Mouse (Mus musculus) G1E (cell line): Measurements from ENCODE around the gene H2-Aa. TPM values are rescaled to one million over a fixed set of nuclear protein-coding genes. Genes with fewer than 3 reads are reported as not detected.
"Not testable (repeated sequence)": the region's sequence is repeated elsewhere in the genome, so short reads cannot be mapped to it uniquely, and the experiment has no call there.

Experiments
- ATAC-seq: 2 replicates; pipeline ENCODE4 v1.8.0; 2016; ENCODE audit warnings: mild to moderate bottlenecking; ENCODE audit not compliant: insufficient number of reproducible peaks, poor library complexity, low FRiP score, severe bottlenecking; ENCODE audit errors: extremely low read depth
- DNase-seq: peaks from one replicate; pipeline ENCODE4 v3.0.0; 2012; ENCODE audit warnings: low spot score
- H3K27me3 ChIP-seq: 2 replicates; pipeline ENCODE4 v1.6.1; 2012; ENCODE audit warnings: mild to moderate bottlenecking, low read length, inconsistent platforms; ENCODE audit not compliant: insufficient read depth
- H3K36me3 ChIP-seq: replicated peaks from 2 replicates; pipeline ENCODE3; 2012; ENCODE audit warnings: mild to moderate bottlenecking, inconsistent platforms
- H3K4me1 ChIP-seq: 2 replicates; pipeline ENCODE4 v1.6.1; 2012; ENCODE audit warnings: low read depth, low read length, inconsistent platforms, mixed read lengths; ENCODE audit not compliant: insufficient read depth
- H3K4me3 ChIP-seq: 2 replicates; pipeline ENCODE4 v1.5.1; 2012; ENCODE audit warnings: low read depth, mild to moderate bottlenecking, inconsistent platforms, low read length, moderate library complexity, mixed read lengths
- H3K9me3 ChIP-seq: replicated peaks from 2 replicates; pipeline ENCODE4 v1.6.1; 2012; ENCODE audit warnings: inconsistent platforms
- CTCF ChIP-seq: IDR thresholded peaks from 2 replicates; pipeline ENCODE4 v1.5.1; 2012; ENCODE audit warnings: low read depth, low read length, inconsistent platforms, mixed read lengths
- GATA1 ChIP-seq: IDR thresholded peaks from 2 replicates; pipeline ENCODE4 v1.6.1; 2012; ENCODE audit warnings: borderline replicate concordance, low read length, inconsistent platforms, mixed read lengths
- GATA2 ChIP-seq: IDR thresholded peaks from 2 replicates; pipeline ENCODE4 v1.6.1; 2012; ENCODE audit warnings: low read depth, low read length, inconsistent platforms, borderline replicate concordance
- POLR2AphosphoS5 ChIP-seq: IDR thresholded peaks from 2 replicates; pipeline ENCODE4 v1.6.1; 2012; ENCODE audit warnings: low read depth, low read length, inconsistent platforms; ENCODE audit not compliant: insufficient replicate concordance
- TAL1 ChIP-seq: conservative IDR thresholded peaks from 2 replicates; pipeline ENCODE4 v1.6.1; 2012; ENCODE audit warnings: low read depth, low read length, inconsistent platforms, mixed read lengths
- polyA plus RNA-seq: library from polyadenylated mRNA; stranded (reverse); fragments of >175 nt; gene quantifications from 2 replicates; pipeline ENCODE4 v1.2.3, GENCODE M21; 2012
- total RNA-seq, 2 experiments: library from RNA; stranded (forward) in 1 of 2; stranded (reverse) in 1 of 2; fragments of 200-1000 nt in 1 of 2; fragments of >200 nt in 1 of 2; fragmentation: Nextera tagmentation in 1 of 2; gene quantifications; 2 replicates each; pipeline ENCODE4 v1.2.3; 2014 to 2017

H2-Aa gene
- total and polyA plus RNA-seq, 3 experiments: not detected

- H3K27me3 ChIP-seq: peaks cover 11% of the 10 kb centered on the region
- TF ChIP-seq CTCF (no peak), GATA1 (no peak), POLR2AphosphoS5 (no peak), GATA2 (no peak), TAL1 (no peak)
- no peak overlapping the region for H3K4me3 ChIP-seq
- H3K36me3 ChIP-seq: no peaks in the 10 kb centered on the region
- no peak for DNase-seq
- H3K4me1 ChIP-seq: no peaks in the 10 kb centered on the region
- no peak for ATAC-seq
- no peaks in the 10 kb centered on the region for H3K9me3 ChIP-seq
These were observed 27.9 kb upstream of the H2-Aa start for GRCm38 (mm10) chr17:34315512-34315911.

GRCm38 (mm10) chr17:34314286-34314685, 26.7 kb upstream of the H2-Aa start:
- H3K36me3 ChIP-seq: no peaks in the 10 kb centered on the region
- no peaks in the 10 kb centered on the region for H3K4me1 ChIP-seq
- ATAC-seq: no peak
- no peak overlapping the region for H3K4me3 ChIP-seq
- H3K27me3 ChIP-seq: peaks cover 16% of the 10 kb centered on the region
- H3K9me3 ChIP-seq: no peaks in the 10 kb centered on the region
- TF ChIP-seq POLR2AphosphoS5: no peak
- no peak for TF ChIP-seq CTCF
- no peak for TF ChIP-seq TAL1
- no peak for TF ChIP-seq GATA1
- no peak for TF ChIP-seq GATA2
- no peak for DNase-seq

GRCm38 (mm10) chr17:34313393-34313792, 25.8 kb upstream of the H2-Aa start:
- peak; percentile 23 for DNase-seq
- no peaks in the 10 kb centered on the region for H3K4me1 ChIP-seq

DNA sequence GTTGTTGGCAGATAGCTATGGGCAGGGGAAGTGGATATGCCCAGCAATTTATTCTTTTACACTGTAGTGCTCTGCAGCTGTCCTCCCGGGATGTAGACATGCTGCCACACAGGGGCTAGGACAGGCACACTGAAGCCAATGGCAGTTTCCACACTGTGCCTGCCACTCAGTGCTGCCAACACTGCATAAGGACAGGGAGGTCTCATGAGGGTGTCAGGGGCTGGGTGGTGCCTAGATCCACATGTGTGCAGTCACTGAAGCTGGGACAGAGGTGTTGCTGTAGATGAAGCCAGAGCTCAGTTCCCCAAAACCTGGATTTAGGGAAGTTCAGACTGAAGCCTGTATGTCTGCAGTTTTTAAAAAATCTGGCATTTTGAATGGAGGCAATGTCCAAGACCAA, 24.6 kb upstream of the H2-Aa start:
- Histone ChIP-seq H3K36me3 (no peaks in the 10 kb centered on the region), H3K4me3 (no peak overlapping the region), H3K27me3 (peaks cover 16% of the 10 kb centered on the region), H3K9me3 (no peaks in the 10 kb centered on the region), H3K4me1 (no peaks in the 10 kb centered on the region)
- TF ChIP-seq POLR2AphosphoS5: no peak
- ATAC-seq: no peak
- no peak for DNase-seq

More at GRCm38 (mm10) chr17:34313393-34313792, 25.8 kb upstream of the H2-Aa start:
- Histone ChIP-seq H3K36me3 (no peaks in the 10 kb centered on the region), H3K4me3 (no peak overlapping the region), H3K9me3 (no peaks in the 10 kb centered on the region), H3K27me3 (peaks cover 16% of the 10 kb centered on the region)
- TF ChIP-seq GATA2 (no peak), CTCF (peak; percentile 59)
- no peak for ATAC-seq

- not testable (repeated sequence) for DNase-seq, H3K4me3 ChIP-seq, H3K36me3 ChIP-seq, ATAC-seq, H3K4me1 ChIP-seq, H3K9me3 ChIP-seq
- peaks cover 12% of the 10 kb centered on the region for H3K27me3 ChIP-seq
These were observed 22.9 kb upstream of the H2-Aa start for GRCm38 (mm10) chr17:34310526-34310925.

DNA sequence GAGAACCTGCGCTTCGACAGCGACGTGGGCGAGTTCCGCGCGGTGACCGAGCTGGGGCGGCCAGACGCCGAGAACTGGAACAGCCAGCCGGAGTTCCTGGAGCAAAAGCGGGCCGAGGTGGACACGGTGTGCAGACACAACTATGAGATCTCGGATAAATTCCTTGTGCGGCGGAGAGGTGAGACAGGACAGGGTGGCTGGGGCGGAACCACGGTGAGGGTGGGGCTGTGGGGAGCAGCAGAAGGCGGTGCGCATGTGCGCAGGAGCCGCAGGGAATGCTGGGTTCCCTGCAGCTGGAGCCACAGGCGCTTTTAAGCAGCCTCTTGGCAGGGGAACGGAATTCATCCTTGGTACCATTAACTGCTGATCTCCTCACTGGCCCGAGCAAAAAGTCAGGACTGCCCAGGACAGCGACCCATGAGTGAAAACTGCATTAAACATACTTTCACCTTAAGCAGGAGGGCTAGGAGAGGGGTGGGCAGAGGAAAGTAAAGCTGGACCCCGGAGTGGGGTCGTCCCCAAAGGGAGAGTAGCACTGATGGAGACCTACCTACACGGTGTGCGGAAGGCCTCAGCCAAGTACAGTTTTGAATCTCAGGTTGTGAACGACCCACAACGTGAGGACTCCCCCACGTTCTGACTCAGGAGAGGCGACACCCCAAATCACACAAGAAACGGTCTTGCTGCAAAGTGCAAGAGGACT, 22.2 kb upstream of the H2-Aa start:
- Histone ChIP-seq H3K27me3 (peaks cover 8% of the 10 kb centered on the region; the same call in 1 of the 2 replicates), H3K4me3 (no peak overlapping the region), H3K4me1 (no peaks in the 10 kb centered on the region), H3K9me3 (no peaks in the 10 kb centered on the region), H3K36me3 (no peaks in the 10 kb centered on the region)
- no peak for ATAC-seq
- no peak for TF ChIP-seq GATA1
- TF ChIP-seq POLR2AphosphoS5: no peak
- TF ChIP-seq CTCF: no peak
- TF ChIP-seq GATA2: no peak
- TF ChIP-seq TAL1: no peak
- no peak for DNase-seq

DNA sequence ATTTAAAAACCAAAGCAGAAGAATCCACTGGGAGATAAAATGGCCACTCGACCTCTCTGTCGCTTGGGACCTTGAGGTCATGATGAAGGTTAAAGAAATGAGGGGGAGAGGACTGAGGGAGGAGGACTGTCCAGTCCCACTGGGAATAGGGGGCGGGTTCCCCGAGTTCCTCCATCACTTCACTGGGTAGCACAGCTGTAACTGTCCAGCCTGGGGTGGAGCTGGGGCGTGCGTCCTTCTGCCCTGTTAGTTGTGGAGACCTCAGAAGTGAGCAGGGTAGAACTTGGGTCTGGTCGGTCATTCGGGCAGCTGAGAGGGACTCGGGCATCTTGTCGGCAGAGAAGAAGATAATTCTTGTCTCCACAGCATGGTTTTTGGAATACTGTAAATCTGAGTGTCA, 21.6 kb upstream of the H2-Aa start:
- no peak overlapping the region for H3K4me3 ChIP-seq
- TF ChIP-seq GATA1: no peak
- no peak for TF ChIP-seq POLR2AphosphoS5
- no peak for TF ChIP-seq CTCF
- no peak for TF ChIP-seq GATA2
- no peak for TF ChIP-seq TAL1
- peaks cover 5% of the 10 kb centered on the region; the same call in 1 of the 2 replicates for H3K27me3 ChIP-seq
- no peak for ATAC-seq
- H3K9me3 ChIP-seq: no peaks in the 10 kb centered on the region
- no peak for DNase-seq
- H3K36me3 ChIP-seq: no peaks in the 10 kb centered on the region
- no peaks in the 10 kb centered on the region for H3K4me1 ChIP-seq
